Mouse (Mus musculus) megakaryocyte-erythroid progenitor cell, adult 5 weeks (primary cell): ENCODE measurements around the gene Tyrobp. TPM values are rescaled to one million over a fixed set of nuclear protein-coding genes. Genes with fewer than 3 reads are reported as not detected.

Source experiments
- polyA plus RNA-seq: library from polyadenylated mRNA; stranded (reverse); fragments of >175 nt; gene quantifications from 2 replicates; pipeline ENCODE4 v1.2.3, GENCODE M21; 2012

The Tyrobp gene
- polyA plus RNA-seq = 186 and 336 TPM in 2 replicates

DNA sequence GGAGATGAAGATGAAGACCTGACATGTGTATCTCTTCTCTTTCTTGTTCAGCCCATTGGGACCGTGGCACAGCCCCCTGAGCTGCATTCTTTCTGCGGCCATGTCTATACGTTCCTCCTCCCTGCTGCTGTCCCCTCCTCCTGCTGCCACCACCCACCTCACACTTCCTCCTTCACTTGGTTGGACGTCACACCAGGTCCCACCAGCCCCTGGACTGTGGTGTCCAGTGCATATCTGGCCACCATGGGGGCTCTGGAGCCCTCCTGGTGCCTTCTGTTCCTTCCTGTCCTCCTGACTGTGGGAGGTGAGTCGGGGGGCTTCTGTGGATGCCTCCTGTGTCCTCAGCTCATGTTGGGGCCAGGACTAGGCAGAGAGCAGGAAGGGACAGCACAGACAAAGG is at the start of gene Tyrobp:
Gene Tyrobp (plus strand): TSS at position 165 of the 400 bp plus-strand sequence.

DNA sequence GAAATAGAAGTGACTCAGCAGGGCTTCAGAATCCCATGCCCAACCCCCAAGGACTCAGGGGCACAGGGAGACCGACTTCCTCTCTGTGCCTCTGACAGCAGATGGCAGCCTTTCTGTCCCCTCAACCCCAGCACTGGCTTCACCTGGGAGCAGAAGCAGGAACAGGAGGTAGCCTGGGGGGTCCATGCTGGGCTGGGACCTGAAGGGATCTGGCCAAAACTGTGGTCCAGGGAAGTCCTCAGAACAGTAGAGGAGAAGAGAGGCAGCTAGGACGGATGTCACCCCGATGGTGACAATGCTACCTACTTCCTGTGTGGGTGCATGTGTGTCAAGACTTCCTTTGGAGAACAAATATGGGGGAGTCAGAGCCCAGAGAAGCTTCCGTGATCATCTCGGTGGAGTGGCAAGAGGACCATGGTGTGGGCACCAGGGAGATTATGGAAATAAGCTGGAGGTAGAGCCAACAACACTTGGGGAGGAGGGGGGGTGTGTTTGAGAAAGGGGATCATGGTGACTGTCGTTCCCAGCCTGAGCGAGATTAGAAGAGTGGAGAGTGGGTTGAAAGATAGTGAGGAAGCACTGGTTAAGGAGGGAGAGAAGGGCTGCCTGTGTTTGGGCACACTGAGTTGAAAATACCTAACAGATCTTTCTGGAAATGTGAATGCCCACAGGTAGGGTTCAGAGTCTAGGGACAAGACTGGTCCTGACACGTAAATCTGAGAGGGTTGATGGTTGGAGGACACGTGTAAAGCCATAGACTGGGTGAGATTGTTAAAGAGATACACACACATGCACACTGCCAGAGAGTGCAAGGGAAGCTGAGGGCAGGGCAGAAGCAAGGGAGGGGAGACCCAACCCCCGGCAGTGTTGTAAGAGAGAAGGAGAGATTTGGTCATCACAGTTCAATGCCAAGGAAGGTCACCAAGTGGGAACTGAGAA is 6.3 kb downstream of the Tyrobp start, which contains the start of gene Hcst:
Gene Hcst (minus strand): TSS at position 294 of the 939 bp plus-strand sequence.

GRCm38 (mm10) chr7:30421175-30421889 is 7.8 kb downstream of the Tyrobp start, which contains the start of gene Nfkbid:
Gene Nfkbid, plus strand, starts transcription at chr7:30421732.

DNA sequence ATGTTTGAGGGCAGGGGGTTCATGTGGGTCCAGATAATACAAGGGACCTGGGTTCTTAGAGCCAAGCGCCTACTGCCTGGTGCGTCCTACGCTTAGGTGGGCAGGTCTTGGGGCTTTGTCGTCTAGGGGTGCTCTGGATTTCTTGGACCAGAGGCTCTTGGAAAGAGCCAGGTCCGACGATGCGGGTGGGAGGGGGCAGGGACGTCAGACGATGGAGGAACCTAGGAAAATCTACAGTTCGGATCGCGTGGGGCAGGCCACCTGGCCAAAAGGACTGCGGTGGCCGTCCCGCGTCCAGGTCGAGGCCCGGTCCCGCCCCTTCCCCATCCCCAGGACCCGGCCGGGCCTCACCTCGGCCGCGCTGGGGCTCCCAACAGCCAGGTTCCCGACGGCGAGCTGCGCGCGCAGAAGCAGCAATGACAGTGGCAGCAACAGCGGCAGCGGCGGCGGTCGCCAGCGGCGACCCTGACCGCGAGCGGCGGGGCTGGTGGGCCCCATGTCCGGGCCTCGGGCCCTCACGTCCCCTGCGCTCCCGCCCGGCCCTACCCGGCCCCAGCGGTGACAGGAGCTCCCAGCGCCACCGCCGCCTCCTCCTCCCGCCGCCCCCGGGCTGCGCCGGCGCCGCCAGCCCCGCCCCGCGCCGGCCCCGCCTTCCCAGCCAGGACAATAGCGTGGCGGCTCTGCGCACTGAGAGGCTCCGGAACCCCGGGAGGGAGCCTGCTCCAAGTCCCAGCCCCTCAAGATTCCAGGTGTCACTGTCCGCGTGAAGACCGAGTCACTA is 31.6 kb downstream of the Tyrobp start, which contains the start of gene Aplp1:
Gene Aplp1 (minus strand): TSS at position 565 of the 781 bp plus-strand sequence.

DNA sequence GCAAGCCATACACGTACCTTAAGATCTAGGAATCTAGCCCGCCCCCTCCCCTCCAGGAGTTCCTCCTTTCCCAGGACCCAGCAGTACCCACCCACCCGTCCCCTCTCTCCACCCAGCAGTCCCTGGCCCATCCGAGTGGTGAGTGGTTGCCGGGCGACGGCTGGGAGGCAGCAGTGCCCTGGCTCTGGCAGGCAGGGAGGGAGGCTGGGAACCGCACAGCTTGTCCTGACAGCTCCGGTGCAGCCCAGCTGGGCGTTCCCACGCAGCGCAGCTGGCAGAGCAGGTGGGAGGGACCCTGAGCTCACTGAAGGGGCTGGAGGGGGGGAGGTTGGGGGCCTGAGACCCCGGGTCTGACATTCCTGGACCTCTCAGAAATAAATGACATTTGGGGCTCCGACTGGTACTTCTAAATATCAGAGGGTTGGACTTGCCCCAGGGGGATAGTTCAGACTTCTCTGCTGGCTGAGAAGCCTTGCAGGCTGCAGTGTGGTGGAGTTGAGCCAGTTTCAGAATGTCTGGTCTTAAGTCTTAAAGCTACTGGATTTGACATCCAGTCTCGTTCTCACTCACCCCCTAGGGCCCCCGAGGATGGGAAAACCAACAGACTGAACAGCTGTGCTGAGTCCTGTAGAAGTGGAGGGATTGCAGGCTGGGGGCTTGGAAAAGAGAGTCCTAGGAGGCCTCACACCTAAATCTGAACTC is 44.2 kb downstream of the Tyrobp start, which contains the start of the genes Kirrel2 and Nphs1:
Gene Kirrel2 (minus strand): TSS at position 62 of the 702 bp plus-strand sequence.
Gene Nphs1 (plus strand): TSS at position 687 of the 702 bp plus-strand sequence.

Other genes starting within 250 kb of the Tyrobp start
- 11.1 and 15.2 TPM in 2 replicates for gene Zfp146, start 244.0 kb upstream of the Tyrobp start, polyA plus RNA-seq
- 1.2 and 1.7 TPM in 2 replicates for gene Cox7a1, start 229.6 kb upstream of the Tyrobp start, polyA plus RNA-seq
- 138 TPM in 2 replicates for gene Capns1, start 214.9 kb upstream of the Tyrobp start, polyA plus RNA-seq
- gene Polr2i, start 181.8 kb upstream of the Tyrobp start, polyA plus RNA-seq = 66.8 and 89.4 TPM in 2 replicates
- 42.3 and 54.7 TPM in 2 replicates for gene Tbcb, start 181.5 kb upstream of the Tyrobp start, polyA plus RNA-seq
- gene Ovol3, start 178.0 kb upstream of the Tyrobp start, polyA plus RNA-seq = 0.10 TPM in 2 replicates
- gene Thap8, start 133.7 kb upstream of the Tyrobp start, polyA plus RNA-seq = 0.30 and 0.38 TPM in 2 replicates
- gene Wdr62, start 133.3 kb upstream of the Tyrobp start, polyA plus RNA-seq = 62.9 and 71.0 TPM in 2 replicates
- gene Clip3, start 122.0 kb upstream of the Tyrobp start, polyA plus RNA-seq = 0.36 and 0.95 TPM in 2 replicates
- gene Alkbh6, start 105.0 kb upstream of the Tyrobp start, polyA plus RNA-seq = 63.3 and 74.5 TPM in 2 replicates
- gene Syne4, start 99.0 kb upstream of the Tyrobp start, polyA plus RNA-seq = 1.6 and 2.0 TPM in 2 replicates
- gene E130208F15Rik, start 92.0 kb upstream of the Tyrobp start, polyA plus RNA-seq = 0.48 and 0.54 TPM in 2 replicates
- 8.0 and 10.3 TPM in 2 replicates for gene Sdhaf1, start 89.9 kb upstream of the Tyrobp start, polyA plus RNA-seq
- 0.11 TPM in 1 of 2 replicates, not detected in the other for gene Lrfn3, start 51.0 kb upstream of the Tyrobp start, polyA plus RNA-seq
- gene Hcst, start 6.1 kb downstream of the Tyrobp start, polyA plus RNA-seq = 6.4 and 7.2 TPM in 2 replicates
- gene Nfkbid, start 8.0 kb downstream of the Tyrobp start, polyA plus RNA-seq = 103 and 112 TPM in 2 replicates
- 0.08 and 0.15 TPM in 2 replicates for gene Aplp1, start 31.8 kb downstream of the Tyrobp start, polyA plus RNA-seq
- 0.05 and 0.13 TPM in 2 replicates for gene Kirrel2, start 43.9 kb downstream of the Tyrobp start, polyA plus RNA-seq
- not detected in 2 replicates for gene Nphs1, start 44.6 kb downstream of the Tyrobp start, polyA plus RNA-seq
- gene Prodh2, start 79.9 kb downstream of the Tyrobp start, polyA plus RNA-seq = not detected in 2 replicates
- gene Arhgap33, start 121.3 kb downstream of the Tyrobp start, polyA plus RNA-seq = 74.2 and 104 TPM in 2 replicates
- gene Hspb6, start 138.4 kb downstream of the Tyrobp start, polyA plus RNA-seq = 6.5 and 7.0 TPM in 2 replicates
- 20.5 and 24.2 TPM in 2 replicates for gene Proser3, start 138.5 kb downstream of the Tyrobp start, polyA plus RNA-seq
- gene Lin37, start 146.1 kb downstream of the Tyrobp start, polyA plus RNA-seq = 64.1 and 77.3 TPM in 2 replicates
- 86.2 and 92.8 TPM in 2 replicates for gene U2af1l4, start 149.5 kb downstream of the Tyrobp start, polyA plus RNA-seq
- gene Gm49396, start 149.6 kb downstream of the Tyrobp start, polyA plus RNA-seq = 3.0 and 6.0 TPM in 2 replicates
- gene Psenen, start 149.9 kb downstream of the Tyrobp start, polyA plus RNA-seq = 48.5 and 51.9 TPM in 2 replicates
- gene Igflr1, start 151.7 kb downstream of the Tyrobp start, polyA plus RNA-seq = 8.8 and 9.3 TPM in 2 replicates
- 80.2 and 109 TPM in 2 replicates for gene Kmt2b, start 175.0 kb downstream of the Tyrobp start, polyA plus RNA-seq
- 0.64 TPM in 1 of 2 replicates, not detected in the other for gene Zbtb32, start 185.1 kb downstream of the Tyrobp start, polyA plus RNA-seq
- gene Upk1a, start 199.1 kb downstream of the Tyrobp start, polyA plus RNA-seq = 0.46 and 0.82 TPM in 2 replicates
- gene Cox6b1, start 212.4 kb downstream of the Tyrobp start, polyA plus RNA-seq = 70.6 and 81.6 TPM in 2 replicates
- 0.23 and 0.25 TPM in 2 replicates for gene Etv2, start 222.1 kb downstream of the Tyrobp start, polyA plus RNA-seq
- 287 and 309 TPM in 2 replicates for gene Rbm42, start 236.6 kb downstream of the Tyrobp start, polyA plus RNA-seq